Mouse (Mus musculus) spleen, postnatal 4 days (tissue): ENCODE results near the gene 2410004B18Rik.
"Not testable (repeated sequence)": the region's sequence is repeated elsewhere in the genome, so short reads cannot be mapped to it uniquely, and the experiment has no call there.

ENCODE experiments used
- DNase-seq, 2 experiments: peaks; one replicate each; pipeline ENCODE4 v3.0.0; 2022; ENCODE audit warnings: low spot score in 2 of 2

The 2410004B18Rik gene

GRCm38 (mm10) chr3:145964473-145964872 lies 26.7 kb downstream of the 2410004B18Rik start:
- DNase-seq = no peak

- not testable (repeated sequence) for DNase-seq
These were observed 27.8 kb downstream of the 2410004B18Rik start for GRCm38 (mm10) chr3:145965583-145965982.

GRCm38 (mm10) chr3:145966806-145967205 lies 29.0 kb downstream of the 2410004B18Rik start:
- DNase-seq = no peak

- DNase-seq = no peak
These were observed 31.3 kb downstream of the 2410004B18Rik start for GRCm38 (mm10) chr3:145969031-145969501.

- no peak for DNase-seq
These were observed 33.7 kb downstream of the 2410004B18Rik start for GRCm38 (mm10) chr3:145971501-145971900.

GRCm38 (mm10) chr3:145974986-145975385 lies 37.2 kb downstream of the 2410004B18Rik start:
- DNase-seq = no peak

DNA sequence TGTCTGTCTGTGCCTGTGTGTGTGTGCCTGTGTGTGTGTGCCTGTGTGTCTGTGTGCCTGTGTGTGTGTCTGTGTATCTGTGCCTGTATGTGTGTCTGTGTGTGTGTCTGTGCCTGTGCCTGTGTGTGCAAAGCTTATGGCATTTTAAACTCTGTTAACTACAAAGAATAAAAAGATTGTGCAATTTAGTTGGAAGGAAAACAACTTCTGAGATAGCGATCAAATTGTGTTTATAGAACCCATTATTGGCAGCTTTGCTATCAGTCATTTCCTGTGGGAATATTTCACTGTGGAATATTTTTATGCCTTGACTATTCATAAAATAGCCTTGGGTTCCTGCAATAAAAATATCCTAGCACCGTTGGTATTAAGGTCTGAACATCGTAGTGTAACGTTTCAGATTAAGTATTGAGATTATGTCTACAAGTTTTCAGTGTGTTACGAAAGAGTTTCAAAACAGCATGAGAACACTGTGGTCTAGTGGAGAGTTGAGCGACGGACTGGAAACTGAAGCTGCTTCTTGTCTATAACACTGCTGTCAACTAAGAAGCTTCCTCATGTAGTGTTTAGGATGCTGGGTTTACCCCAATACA lies 47.6 kb downstream of the 2410004B18Rik start:
- no peak for DNase-seq

GRCm38 (mm10) chr3:145986317-145987001 lies 48.6 kb downstream of the 2410004B18Rik start:
- no peak for DNase-seq

DNA sequence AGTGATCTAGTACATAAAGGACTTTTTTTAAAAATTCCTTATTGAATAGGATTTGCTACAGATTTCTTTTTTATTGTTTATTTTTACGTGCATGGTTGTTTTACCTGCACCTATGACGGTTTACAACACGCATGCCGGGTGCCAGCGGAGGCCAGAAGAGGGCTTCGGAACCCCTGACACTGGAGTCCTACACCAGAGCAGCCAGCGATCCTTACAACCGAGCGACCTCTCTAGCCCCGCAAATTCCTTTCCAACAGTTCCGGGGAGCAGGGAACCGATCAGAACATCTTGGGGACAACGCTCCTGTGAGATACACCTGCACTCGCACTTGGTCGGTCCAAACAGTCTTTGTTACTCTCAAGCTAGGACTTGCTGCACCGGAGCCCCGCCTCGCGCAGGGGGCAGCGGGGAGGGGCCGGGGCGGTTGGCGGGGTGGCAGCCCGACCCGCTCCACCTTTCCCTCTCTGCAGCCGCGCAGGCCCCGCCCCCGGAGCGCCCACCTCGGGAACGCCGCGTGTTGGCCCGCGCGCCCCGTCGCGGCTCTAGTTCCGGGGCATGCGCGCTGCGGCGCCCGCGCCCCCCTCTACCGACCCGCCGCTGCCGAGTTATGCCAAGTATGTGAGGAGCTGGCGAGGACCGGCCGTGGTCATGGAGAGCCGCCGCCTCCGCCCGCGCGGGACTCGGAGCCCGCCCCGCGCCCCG lies 49.6 kb downstream of the 2410004B18Rik start, which contains the start of gene Syde2:
Gene Syde2 (plus strand): TSS at position 603 of the 702 bp plus-strand sequence.
- no peak for DNase-seq

- peak; percentile 30 to 66 for DNase-seq
These were observed 50.3 kb downstream of the 2410004B18Rik start for GRCm38 (mm10) chr3:145987970-145988683.

- no peak for DNase-seq
These were observed 51.1 kb downstream of the 2410004B18Rik start for GRCm38 (mm10) chr3:145988684-145989575.

DNA sequence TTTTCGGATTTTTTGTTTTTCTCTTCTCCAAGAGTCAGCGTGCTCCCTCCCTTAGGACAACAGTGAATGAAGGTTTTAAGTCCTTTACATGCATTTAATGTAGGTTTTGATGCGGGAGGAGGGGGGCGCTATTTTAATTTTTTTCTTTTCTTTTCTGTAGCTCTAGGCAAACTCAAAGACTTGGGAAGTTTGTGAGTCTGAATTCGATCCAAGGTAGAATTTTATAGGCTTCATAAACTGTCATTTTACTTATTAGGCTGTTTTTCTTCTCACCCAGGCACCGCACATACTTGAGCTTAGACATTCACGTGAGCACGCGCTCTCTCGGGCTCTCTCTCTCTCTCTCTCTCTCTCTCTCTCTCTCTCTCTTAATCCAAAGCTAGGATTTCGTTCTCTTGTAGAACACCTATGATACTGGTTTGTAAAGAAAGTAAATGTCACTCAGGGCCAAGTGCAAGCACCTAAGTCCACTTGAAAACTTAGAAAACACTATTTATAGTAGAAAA lies 51.8 kb downstream of the 2410004B18Rik start:
- DNase-seq = no peak

GRCm38 (mm10) chr3:145991130-145991529 lies 53.3 kb downstream of the 2410004B18Rik start:
- DNase-seq = no peak

DNA sequence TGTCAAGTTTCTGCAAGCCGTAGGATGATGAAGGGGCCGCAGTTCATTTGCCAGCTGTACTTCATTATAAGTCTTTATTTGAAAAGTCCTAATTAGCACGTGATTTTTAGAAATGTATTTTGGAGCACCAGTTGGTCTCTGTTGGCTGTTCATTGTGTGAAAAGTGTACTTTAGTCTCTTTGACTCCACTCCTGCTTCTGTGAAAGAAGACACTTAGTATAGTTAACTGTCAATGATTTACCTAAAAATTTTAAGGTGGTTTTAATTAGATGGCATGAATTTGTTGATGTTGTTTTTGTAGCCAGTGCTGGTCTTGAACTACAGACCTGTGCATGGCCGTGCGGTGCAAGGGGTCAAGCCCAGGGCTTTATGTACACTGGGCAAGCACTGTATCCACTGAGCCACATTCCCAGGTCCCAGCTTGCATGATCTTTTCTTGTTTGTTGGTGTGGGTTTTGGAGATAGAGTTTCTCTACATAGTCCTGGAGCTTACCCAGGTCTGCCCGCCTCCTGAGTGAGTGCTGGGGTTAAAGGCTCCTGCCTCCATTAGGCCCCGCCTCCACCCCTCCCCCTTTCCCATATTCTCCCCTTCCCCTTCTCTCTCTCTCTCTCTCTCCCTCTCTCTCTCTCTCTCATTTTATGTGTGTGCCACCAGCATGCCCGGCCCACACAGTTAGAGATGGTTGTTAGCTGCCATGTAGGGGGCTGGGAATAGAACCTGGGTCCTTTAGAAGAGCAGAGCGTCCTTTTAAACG lies 54.3 kb downstream of the 2410004B18Rik start:
- DNase-seq = no peak

- no peak for DNase-seq
These were observed 55.0 kb downstream of the 2410004B18Rik start for GRCm38 (mm10) chr3:145992796-145993195.

DNA sequence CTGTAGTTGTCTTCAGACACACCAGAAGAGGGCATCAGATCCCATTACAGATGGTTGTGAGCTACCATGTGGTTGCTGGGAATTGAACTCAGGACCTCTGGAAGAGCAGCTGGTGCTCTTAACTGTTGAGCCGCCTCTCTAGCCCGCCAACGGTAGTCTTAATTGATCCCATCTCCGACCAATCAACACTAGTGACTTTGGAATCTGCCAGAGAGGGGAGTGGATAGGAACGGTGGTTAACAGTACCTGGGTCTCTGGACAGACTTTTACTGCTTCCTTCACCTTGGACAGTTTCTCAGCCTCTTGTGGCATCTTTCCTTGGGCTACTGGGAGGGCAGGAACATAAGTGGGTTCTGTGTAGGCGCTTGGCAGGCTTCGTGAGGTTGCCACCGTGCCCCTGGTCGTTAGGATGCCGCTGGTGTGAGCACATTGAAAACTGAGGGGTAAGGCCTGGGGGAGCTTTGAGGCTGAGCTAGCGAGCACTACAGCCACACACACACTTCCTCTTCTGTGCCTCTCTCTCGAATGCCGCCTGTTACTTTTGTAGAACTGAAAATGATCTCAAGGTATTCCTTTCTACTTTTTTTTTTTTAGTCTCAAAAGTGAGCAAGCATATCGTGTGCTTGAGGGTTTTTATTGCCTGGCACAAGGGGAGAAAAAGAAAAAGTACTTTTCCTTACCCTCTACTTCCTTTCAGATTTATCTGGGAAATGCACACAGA lies 55.8 kb downstream of the 2410004B18Rik start:
- DNase-seq = no peak
